Mouse (Mus musculus) G1E (cell line): ENCODE data around the gene Ybx2.

Source experiments
- CTCF ChIP-seq: IDR thresholded peaks from 2 replicates; pipeline ENCODE4 v1.5.1; 2012; ENCODE audit warnings: low read depth, low read length, inconsistent platforms, mixed read lengths
- GATA1 ChIP-seq: IDR thresholded peaks from 2 replicates; pipeline ENCODE4 v1.6.1; 2012; ENCODE audit warnings: borderline replicate concordance, low read length, inconsistent platforms, mixed read lengths
- POLR2AphosphoS5 ChIP-seq: IDR thresholded peaks from 2 replicates; pipeline ENCODE4 v1.6.1; 2012; ENCODE audit warnings: low read depth, low read length, inconsistent platforms; ENCODE audit not compliant: insufficient replicate concordance
- TAL1 ChIP-seq: conservative IDR thresholded peaks from 2 replicates; pipeline ENCODE4 v1.6.1; 2012; ENCODE audit warnings: low read depth, low read length, inconsistent platforms, mixed read lengths

- TF ChIP-seq POLR2AphosphoS5 (no peak), CTCF (no peak), GATA1 (no peak), TAL1 (no peak)
These were observed 17.8 kb downstream of the Ybx2 start for GRCm38 (mm10) chr11:69953267-69953915.
